Mouse (Mus musculus) brain, embryonic 14.5 days (tissue): ENCODE results near the gene Asic4. TPM values are rescaled to one million over a fixed set of nuclear protein-coding genes. Genes with fewer than 3 reads are reported as not detected.

Experiments
- DNase-seq: peaks from one replicate; pipeline ENCODE4 v3.0.0-alpha.2; 2011; ENCODE audit warnings: low read depth
- CTCF ChIP-seq: fragments of 200-500 bp; IDR thresholded peaks from 2 replicates; pipeline ENCODE4 v1.5.1; 2012; ENCODE audit warnings: inconsistent platforms, mild to moderate bottlenecking, moderate library complexity, borderline replicate concordance; ENCODE audit not compliant: insufficient read depth, insufficient read length; ENCODE audit errors: extremely low read depth
- POLR2A ChIP-seq: fragments of 200-500 bp; IDR thresholded peaks from 2 replicates; pipeline ENCODE4 v1.6.1; 2012; ENCODE audit warnings: mild to moderate bottlenecking, inconsistent platforms, borderline replicate concordance; ENCODE audit not compliant: poor library complexity, insufficient read depth, insufficient read length, severe bottlenecking; ENCODE audit errors: extremely low read depth
- polyA plus RNA-seq: library from polyadenylated mRNA; depleted of rRNA; stranded (reverse); fragments of >200 nt; gene quantifications from 2 replicates; pipeline ENCODE4 v1.2.3, GENCODE M21; 2012

Asic4 gene
- polyA plus RNA-seq, 1 experiment = 41.3 TPM

GRCm38 (mm10) chr1:75444208-75444607 lies 6.0 kb upstream of the Asic4 start:
- no peak for DNase-seq

GRCm38 (mm10) chr1:75445141-75445701 lies 5.0 kb upstream of the Asic4 start:
- peak; percentile 71 for DNase-seq
- TF ChIP-seq CTCF = no peak
- TF ChIP-seq POLR2A = no peak

More at GRCm38 (mm10) chr1:75444208-75444607, 6.0 kb upstream of the Asic4 start:
- TF ChIP-seq POLR2A = no peak
- no peak for TF ChIP-seq CTCF

GRCm38 (mm10) chr1:75445751-75446611 lies 4.3 kb upstream of the Asic4 start:
- peak; percentile 95 for TF ChIP-seq CTCF
- no peak for TF ChIP-seq POLR2A
- peak; percentile 78 for DNase-seq

GRCm38 (mm10) chr1:75446656-75447055 lies 3.6 kb upstream of the Asic4 start:
- no peak for TF ChIP-seq POLR2A
- TF ChIP-seq CTCF = no peak
- DNase-seq = peak; percentile 64

- peak; percentile 83 for DNase-seq
- TF ChIP-seq CTCF (no peak), POLR2A (no peak)
Observed at GRCm38 (mm10) chr1:75447265-75448051, 2.8 kb upstream of the Asic4 start.

DNA sequence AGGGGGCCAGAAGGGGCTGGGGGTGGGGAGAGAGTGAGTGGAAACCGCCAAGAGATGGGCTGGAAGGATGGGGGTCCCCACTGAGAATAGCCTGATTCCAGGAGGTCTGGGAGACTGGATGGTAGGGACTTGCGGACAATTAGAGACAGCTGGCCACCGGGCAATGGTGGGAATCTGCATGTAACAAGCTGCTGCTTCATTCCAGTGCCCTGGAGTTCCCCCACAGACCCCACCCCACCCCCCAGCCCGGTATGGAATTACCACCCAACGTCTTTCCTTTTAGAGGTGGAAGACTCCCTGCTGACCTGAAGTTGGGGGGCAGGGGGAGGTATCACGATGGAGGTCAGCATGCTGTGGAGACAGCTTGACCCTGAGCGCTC lies 2.2 kb upstream of the Asic4 start:
- TF ChIP-seq POLR2A (no peak), CTCF (no peak)
- no peak for DNase-seq

DNA sequence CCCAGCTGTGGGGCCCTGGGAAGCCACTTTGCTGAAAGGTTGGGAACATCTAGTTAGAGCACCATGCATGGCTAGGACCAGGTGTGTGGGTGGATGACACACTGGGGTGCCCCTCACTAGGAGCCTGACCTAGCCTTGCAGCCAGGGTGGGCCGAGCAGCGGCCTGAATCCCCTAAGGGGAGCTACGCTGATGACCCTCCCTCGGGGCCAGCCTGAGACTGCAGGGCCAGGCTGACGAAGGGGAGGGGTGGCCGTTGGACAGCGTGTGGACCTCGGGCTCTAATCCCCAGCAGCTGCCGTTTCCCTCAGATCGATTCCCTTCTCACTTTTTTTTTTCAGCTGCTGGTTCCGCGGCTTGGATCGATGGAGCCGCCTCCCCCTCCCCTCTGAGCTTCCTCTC lies 1.3 kb upstream of the Asic4 start:
- no peak for DNase-seq

GRCm38 (mm10) chr1:75449377-75450135 lies 680 bp upstream of the Asic4 start:
- DNase-seq = no peak
- TF ChIP-seq CTCF (no peak), POLR2A (no peak)

More for the DNA sequence above, 1.3 kb upstream of the Asic4 start:
- TF ChIP-seq CTCF (no peak), POLR2A (no peak)

DNA sequence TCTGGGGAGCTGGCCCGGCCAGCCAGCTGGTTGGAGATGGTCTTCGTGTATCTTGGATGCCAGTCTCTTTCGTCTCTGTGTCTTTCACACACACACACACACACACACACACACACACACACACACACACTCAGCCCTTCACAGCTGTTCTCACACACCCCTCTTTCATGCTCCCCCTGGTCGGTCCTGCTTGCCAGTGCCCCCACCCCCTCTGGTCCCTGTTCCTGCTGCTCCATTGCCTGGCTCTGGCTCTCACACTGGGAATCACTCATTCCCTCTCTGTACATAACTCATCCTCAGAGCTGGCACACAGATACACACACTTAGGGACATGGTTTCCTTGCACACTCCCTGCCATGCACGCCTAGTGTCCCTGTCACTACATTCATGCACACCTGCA lies 1.7 kb downstream of the Asic4 start:
- no peak for DNase-seq
- TF ChIP-seq CTCF = no peak
- TF ChIP-seq POLR2A = no peak

DNA sequence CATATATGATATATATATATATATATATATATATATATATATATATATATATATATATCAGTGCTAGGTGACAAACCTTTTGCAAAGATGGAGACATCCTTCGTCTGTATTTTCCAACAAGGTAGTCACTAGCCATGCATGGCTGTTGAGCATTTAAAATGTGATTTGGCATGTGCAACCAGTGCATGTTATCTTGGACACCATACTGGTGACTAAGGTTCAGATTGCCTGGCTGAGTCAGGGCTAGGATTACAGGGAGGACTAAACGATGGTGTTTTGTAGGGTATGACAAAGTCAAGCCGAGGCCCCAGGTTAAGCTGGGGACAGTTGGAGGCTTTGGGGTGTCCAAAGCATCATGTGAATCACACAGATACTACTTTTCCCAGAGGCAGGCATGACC lies 5.2 kb downstream of the Asic4 start:
- DNase-seq = no peak
- TF ChIP-seq CTCF (no peak), POLR2A (no peak)
